Mouse (Mus musculus) embryonic fibroblast, embryonic 13.5 days (primary cell): ENCODE data around the gene Cmtm6.

ENCODE experiments used
- CTCF ChIP-seq: IDR thresholded peaks from 2 replicates; pipeline ENCODE4 v1.5.1; 2011; ENCODE audit warnings: mild to moderate bottlenecking, control low read depth, low read length, moderate library complexity, borderline replicate concordance; ENCODE audit not compliant: insufficient read depth
- POLR2A ChIP-seq: IDR thresholded peaks from 2 replicates; pipeline ENCODE4 v1.6.1; 2011; ENCODE audit warnings: low read depth, mild to moderate bottlenecking, control low read depth, low read length, moderate library complexity

DNA sequence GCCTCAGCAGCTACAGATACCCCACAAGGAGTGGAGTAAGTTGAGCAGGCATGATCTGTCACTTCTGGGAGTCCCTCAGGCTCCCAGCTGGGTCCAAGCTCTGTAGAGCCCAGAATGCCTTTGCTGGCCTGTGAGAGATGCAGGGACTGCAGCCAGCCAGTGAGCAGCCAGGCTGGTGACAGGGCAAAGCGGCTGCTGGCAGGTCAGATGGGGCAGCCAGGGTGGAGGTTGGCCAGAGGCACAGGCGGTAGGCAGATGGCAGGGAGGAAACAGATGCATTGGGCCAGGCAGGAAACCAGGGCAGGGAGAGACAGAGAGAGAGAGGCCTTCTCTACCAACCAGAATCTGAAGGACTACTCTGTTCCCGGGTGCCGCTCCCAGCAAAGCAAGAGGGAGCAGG is 44.4 kb downstream of the Cmtm6 start:
- TF ChIP-seq CTCF (no peak), POLR2A (no peak)
